Mouse (Mus musculus) neutrophil, adult 65 days (primary cell): ENCODE measurements around the gene Plcxd1. TPM values are rescaled to one million over a fixed set of nuclear protein-coding genes. Genes with fewer than 3 reads are reported as not detected.

Experiments used
- total RNA-seq: library from RNA; stranded (reverse); gene quantifications from 2 replicates; pipeline ENCODE4 v1.2.4, GENCODE M21; 2023

Gene Plcxd1
- total RNA-seq = not detected in 2 replicates

DNA sequence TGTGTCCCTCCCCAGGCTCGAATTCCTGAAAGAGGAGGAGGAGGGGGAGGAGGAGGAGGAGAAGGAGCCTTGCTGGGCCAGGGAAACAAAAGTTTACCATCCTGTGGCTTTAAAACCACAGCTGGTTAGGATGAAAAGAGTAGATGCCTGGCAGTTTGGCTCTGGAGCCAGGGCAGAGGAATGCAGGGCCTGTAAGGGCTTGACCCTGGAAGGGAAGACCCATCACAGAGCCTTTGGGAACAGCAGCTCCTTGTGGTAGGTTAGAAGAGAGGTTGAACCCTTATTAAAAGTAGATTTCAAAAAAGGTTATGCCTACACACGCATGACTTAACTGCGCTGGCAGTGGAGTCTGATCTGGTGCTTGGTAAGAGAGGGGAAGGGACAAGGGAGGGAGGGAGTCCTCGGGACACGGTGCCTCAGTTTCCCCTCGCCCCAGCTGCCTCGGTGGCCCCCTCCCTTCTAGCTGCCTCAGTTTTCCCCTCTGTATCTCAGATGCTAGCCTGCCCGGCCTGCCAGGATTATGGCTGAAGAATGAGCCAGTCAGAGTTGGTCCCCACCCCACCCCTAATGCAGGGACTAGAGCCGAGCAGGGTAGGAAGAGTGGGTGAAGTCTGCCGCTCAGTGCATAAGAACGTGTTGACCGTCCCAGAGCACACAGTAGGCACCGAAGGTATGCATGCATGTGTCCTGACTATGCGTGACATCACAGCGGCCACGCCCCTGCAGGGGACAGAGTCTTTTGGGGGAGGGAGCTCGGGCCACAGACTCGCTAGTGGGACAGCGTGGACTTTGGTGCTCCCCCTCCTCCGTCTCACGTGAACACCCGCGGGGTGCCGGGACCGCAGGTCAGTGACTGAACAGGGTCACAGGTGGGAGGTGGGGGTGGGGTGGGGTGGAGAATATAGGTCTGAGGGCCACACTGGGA is at the start of gene Plcxd1:
Gene Plcxd1 (plus strand): TSS at position 314 of the 925 bp plus-strand sequence.

DNA sequence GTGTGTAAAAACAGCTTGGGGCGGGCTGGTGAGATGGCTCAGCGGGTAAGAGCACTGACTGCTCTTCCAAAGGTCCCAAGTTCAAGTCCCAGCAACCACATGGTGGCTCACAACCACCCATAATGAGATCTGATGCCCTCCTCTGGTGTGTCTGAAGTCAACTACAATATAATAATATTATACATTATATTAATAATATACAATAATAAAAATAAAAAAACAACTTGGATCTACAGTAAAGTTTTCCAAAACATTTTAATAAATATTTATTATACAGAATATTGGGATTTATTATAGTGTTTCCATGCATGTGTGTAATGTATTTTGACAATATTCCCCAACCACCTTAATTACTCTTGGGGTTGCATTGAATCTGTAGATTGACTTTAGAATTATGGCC is 27.4 kb upstream of the Plcxd1 start, which contains the start of gene Gm17655:
Gene Gm17655 (minus strand): TSS at position 101 of the 400 bp plus-strand sequence.

DNA sequence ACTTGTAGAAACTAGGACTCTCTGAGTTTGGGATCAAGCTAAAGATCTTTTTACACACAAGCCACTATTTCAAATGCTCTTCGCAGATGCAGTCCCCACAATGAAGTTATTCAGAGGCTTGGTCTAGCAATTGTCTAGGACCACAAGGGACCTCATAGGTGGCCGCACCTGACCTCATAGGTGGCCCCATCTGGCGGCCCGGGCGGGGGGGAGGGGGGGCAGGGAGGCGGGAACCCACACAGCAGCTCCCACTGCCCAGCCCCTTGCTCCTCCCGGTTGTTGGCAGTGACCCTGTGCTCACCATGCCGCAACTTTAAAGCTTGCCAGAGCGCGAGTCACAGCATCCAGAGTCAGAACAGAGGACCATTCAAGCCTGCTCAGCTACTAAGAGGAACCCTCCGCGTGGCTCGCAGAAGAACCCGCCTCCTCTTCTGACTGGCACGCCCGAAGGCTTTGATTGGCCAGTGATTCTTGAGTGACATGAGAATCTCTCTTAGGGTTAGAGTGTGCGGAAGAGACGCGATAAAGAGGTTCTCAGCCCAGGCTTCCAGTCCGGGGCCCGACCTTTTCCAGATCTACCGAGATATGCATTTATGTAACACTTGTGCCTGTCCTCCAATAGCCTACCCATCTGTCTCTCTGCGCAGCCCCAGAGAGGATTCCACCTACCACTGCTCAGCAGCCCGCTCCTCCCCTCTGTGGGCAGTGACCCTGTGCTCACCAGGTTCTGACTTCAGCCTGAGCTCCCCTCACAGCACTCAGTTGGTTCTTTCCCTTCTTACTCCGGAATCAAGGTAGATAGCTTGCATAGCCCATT is 5.5 kb upstream of the Plcxd1 start, which contains the start of gene Gm35315:
Gene Gm35315 (minus strand): TSS at position 391 of the 817 bp plus-strand sequence.

DNA sequence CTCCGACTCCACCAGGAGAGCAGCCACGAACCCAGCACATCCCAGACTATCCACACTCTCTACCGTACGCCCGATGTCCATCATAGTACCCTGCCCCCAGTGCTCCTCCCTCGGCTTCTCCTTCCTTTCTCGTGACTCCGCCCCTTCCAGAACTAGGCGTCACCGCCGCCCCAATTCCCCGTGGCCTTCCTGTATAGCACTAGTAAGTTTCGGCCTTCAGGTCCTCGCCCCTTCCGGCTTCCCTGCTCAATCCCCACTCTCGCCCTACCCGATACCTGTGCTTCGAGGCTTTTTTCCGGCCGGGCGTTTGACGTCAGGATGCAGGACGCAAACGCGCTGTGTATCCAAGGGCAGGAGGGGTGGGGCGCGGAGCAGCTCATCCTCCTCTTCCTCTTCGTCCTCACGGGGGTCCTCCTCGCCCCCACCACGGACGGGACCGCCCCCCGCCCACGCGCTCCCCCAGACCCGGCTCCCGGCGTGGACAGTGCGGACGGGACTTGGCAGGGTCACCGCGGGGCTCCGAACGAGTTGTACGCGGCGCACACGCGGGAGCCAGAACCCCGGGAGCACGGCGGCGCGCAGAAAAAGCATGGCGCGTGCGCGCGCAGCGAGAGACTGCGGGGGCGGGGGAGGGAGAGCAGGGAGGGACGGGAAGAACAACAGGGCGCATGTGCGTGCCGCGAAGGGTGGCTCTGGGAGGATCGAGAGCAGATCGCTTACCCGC is 8.0 kb downstream of the Plcxd1 start, which contains the start of gene Gtpbp6:
Gene Gtpbp6 (minus strand): TSS at position 617 of the 724 bp plus-strand sequence.

DNA sequence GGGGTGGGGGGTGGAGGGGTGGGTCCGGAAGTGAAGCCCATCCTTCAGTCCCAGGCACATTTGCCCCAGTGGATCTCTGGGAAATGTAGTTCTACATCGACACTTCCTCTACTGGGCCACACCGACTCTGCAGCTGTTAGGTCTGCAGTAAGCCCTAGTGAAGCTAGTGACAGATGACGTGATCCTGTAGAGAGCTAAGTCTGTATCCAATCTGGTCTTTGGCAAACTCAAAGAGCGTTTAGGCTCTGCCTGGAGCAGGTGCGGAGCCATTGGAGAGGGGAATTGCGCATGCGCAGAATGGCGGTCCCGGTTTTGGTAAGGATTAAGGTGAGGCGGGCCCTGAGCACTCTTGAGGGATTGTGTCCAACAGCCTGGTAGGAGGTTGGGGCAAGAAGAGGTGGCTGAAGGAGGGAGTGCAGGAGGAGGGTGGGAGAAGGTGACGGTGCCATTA is 10.2 kb downstream of the Plcxd1 start, which contains the start of gene Zfp605:
Gene Zfp605 (plus strand): TSS at position 102 of the 451 bp plus-strand sequence.

DNA sequence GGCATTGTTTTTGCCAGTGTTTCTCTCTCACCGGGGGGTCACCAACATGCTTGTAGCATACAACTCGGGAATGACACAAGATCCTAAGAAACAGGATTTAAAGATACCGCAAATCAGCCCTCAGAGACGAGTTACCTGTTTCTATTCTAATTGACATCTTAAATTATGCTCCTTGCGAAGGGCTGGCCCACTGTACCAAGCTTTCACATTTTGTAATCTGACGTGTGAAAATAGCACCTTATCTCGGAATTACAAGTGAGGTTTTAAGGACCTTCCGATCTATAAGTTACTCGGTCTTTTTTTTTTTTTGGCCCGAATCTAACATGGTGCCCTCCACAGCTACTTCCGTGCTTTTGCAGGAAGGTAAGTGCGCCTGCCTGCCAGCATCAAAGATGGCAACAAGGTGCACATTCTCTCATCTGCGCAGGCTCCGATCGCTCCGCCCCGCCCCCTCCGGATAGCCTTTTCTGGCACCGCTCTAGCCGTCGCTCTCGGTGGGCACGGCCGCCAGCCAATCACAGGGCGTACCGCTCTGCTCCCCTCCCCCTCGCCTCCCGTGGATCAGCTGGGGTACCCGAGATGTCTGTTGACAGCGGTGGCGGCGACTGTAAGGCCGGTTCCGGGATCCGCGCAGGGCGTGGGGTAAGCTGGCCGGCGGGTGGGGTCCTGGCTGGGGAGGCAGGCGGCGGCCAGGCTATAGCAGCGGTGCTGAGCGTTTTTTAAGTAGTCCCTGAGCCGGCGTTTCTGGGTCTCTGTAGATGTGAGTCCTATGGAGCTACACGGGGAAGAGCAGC is 35.7 kb downstream of the Plcxd1 start, which contains the start of gene Chfr:
Gene Chfr (plus strand): TSS at position 550 of the 794 bp plus-strand sequence.

Other genes with a start within 250 kb of the Plcxd1 start
- 6.8 and 7.7 TPM in 2 replicates for gene Gm15446, start 176.6 kb upstream of the Plcxd1 start, total RNA-seq
- 6.4 and 9.3 TPM in 2 replicates for gene Zfp932, start 103.4 kb upstream of the Plcxd1 start, total RNA-seq
- gene Gm17655, start 27.5 kb upstream of the Plcxd1 start, total RNA-seq = 3.3 and 7.6 TPM in 2 replicates
- not detected in 2 replicates for gene Gm35315, start 5.5 kb upstream of the Plcxd1 start, total RNA-seq
- 30.5 and 43.3 TPM in 2 replicates for gene Gtpbp6, start 8.2 kb downstream of the Plcxd1 start, total RNA-seq
- gene Zfp605, start 10.1 kb downstream of the Plcxd1 start, total RNA-seq = 2.6 and 2.7 TPM in 2 replicates
- 66.0 and 90.4 TPM in 2 replicates for gene Chfr, start 35.9 kb downstream of the Plcxd1 start, total RNA-seq
- gene Golga3, start 76.7 kb downstream of the Plcxd1 start, total RNA-seq = 22.3 and 27.2 TPM in 2 replicates
- 52.5 and 58.4 TPM in 2 replicates for gene Ankle2, start 131.0 kb downstream of the Plcxd1 start, total RNA-seq
- 11.3 and 13.7 TPM in 2 replicates for gene Pgam5, start 169.9 kb downstream of the Plcxd1 start, total RNA-seq
- gene Pxmp2, start 186.2 kb downstream of the Plcxd1 start, total RNA-seq = 1.2 and 3.0 TPM in 2 replicates
- 21.3 and 27.8 TPM in 2 replicates for gene Pole, start 186.3 kb downstream of the Plcxd1 start, total RNA-seq
- gene P2rx2, start 243.2 kb downstream of the Plcxd1 start, total RNA-seq = not detected in 2 replicates
- not detected in 2 replicates for gene Lrcol1, start 244.8 kb downstream of the Plcxd1 start, total RNA-seq